Mouse (Mus musculus): ENCODE measurements around the gene Grb7.

DNA sequence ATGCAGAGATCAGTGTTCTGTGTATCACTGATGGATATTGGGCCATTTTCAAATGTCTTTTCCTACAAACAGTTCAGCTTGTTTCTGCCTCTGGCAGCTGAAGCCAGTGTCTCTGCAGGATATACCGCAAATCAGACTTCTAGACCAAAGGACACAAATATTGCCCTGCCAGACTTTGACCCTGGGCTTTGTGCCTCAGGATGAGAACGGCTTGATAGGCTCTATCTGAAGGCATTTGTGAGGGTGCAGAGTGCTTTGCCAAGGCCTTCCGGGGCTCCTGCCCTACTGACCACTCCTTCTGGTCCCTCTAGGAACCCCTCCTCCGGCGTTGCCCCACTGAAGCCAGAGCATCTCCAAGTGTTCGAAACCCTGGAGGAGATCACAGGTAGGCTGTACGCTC, 19.6 kb upstream of the Grb7 start:
- TF ChIP-seq POLR2A (IDR thresholded peaks at IDR 0.05; ENCODE audit: borderline replicate concordance, control insufficient read depth, low read depth, low read length) (no peak), CTCF (IDR thresholded peaks at IDR 0.05; ENCODE audit: control insufficient read depth, insufficient read depth, low read length) (no peak)

Data from bone marrow, adult 2 months (tissue).